Mouse (Mus musculus) heart, embryonic 12.5 days (tissue): ENCODE measurements around the gene Trmo. TPM values are rescaled to one million over a fixed set of nuclear protein-coding genes. Genes with fewer than 3 reads are reported as not detected.

Experiments used
- ATAC-seq: fragments of 200-750 bp; cut with Nextera tagmentation; 2 replicates; pipeline ENCODE4 v1.8.0; 2017; ENCODE audit warnings: moderate TSS enrichment, moderate library complexity; ENCODE audit not compliant: insufficient number of reproducible peaks, low FRiP score
- H3K27ac ChIP-seq: fragments of 300-500 bp; sonication (generic); 2 replicates; pipeline ENCODE4 v1.5.1; 2016; ENCODE audit warnings: mild to moderate bottlenecking, moderate library complexity; ENCODE audit not compliant: poor library complexity, severe bottlenecking
- H3K27me3 ChIP-seq: fragments of 300-500 bp; sonication (generic); replicated peaks from 2 replicates; pipeline ENCODE4 v1.6.1; 2016; ENCODE audit warnings: mild to moderate bottlenecking, moderate library complexity
- H3K36me3 ChIP-seq: fragments of 300-500 bp; sonication (generic); 2 replicates; pipeline ENCODE4 v1.6.1; 2016; ENCODE audit warnings: mild to moderate bottlenecking, moderate library complexity
- H3K4me1 ChIP-seq: fragments of 300-500 bp; sonication (generic); replicated peaks from 2 replicates; pipeline ENCODE4 v1.6.1; 2016; ENCODE audit warnings: mild to moderate bottlenecking
- H3K4me2 ChIP-seq: fragments of 300-500 bp; sonication (generic); 2 replicates; pipeline ENCODE4 v1.6.1; 2016; ENCODE audit warnings: mild to moderate bottlenecking, moderate library complexity
- H3K4me3 ChIP-seq: fragments of 300-500 bp; sonication (generic); 2 replicates; pipeline ENCODE4 v1.5.1; 2016; ENCODE audit warnings: mild to moderate bottlenecking
- H3K9ac ChIP-seq: fragments of 300-500 bp; sonication (generic); 2 replicates; pipeline ENCODE4 v1.6.1; 2016; ENCODE audit warnings: mild to moderate bottlenecking, moderate library complexity
- H3K9me3 ChIP-seq: fragments of 300-500 bp; sonication (generic); replicated peaks from 2 replicates; pipeline ENCODE4 v1.6.1; 2016; ENCODE audit warnings: mild to moderate bottlenecking, moderate library complexity
- WGBS: fragments of 180-500 bp; shearing (Covaris S2); methylation state at CpG from one replicate; pipeline ENCODE4 v1.1.7; 2016; 5-methylcytosine and 5-hydroxymethylcytosine counted together
- polyA plus RNA-seq: library from polyadenylated mRNA; unstranded; fragments of >200 nt; fragmentation: Nextera tagmentation; extraction: Ambion mirVana; gene quantifications from 2 replicates; pipeline ENCODE4 v1.2.1, GENCODE M21; 2016

Trmo gene
- polyA plus RNA-seq, 1 experiment from 2014 or later, result 8.7 TPM

DNA sequence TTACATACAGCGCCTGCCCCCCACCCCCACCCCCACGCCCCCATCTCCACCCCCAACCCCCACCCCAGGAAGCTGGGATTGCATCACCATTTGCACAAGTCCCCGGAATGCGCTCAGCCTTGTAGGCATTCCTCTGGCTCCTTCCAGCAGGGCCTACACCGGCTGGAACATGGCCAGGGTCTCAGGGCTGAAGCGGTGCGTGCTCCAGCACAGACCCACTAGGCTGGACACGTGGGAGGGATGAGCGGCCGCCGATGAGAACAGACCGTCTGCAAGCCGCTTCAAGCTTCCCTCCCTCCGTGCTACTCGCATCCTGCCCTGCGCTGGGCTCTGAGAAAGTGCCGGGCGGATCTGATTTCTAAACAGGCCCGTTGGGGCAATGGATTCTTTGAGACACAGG, 18.2 kb downstream of the Trmo start:
- H3K9ac ChIP-seq, result 0 out of 2 replicates have a peak overlapping the region, but pooled peaks have one; percentile 0
- peaks cover 27% of the 10 kb centered on the region for H3K27me3 ChIP-seq
- H3K4me2 ChIP-seq, result peak overlapping the region; percentile 51
- peak; percentile 83 for ATAC-seq
- H3K4me1 ChIP-seq, result peaks cover 26% of the 10 kb centered on the region
- peaks cover 4% of the 10 kb centered on the region; the same call in 1 of the 2 replicates for H3K9me3 ChIP-seq
- no peak overlapping the region for H3K27ac ChIP-seq
- H3K4me3 ChIP-seq, result peak overlapping the region; percentile 21
- peaks cover 4% of the 10 kb centered on the region for H3K36me3 ChIP-seq
- WGBS, result under 1% methylated on average over 18 of the region's 19 CpGs

DNA sequence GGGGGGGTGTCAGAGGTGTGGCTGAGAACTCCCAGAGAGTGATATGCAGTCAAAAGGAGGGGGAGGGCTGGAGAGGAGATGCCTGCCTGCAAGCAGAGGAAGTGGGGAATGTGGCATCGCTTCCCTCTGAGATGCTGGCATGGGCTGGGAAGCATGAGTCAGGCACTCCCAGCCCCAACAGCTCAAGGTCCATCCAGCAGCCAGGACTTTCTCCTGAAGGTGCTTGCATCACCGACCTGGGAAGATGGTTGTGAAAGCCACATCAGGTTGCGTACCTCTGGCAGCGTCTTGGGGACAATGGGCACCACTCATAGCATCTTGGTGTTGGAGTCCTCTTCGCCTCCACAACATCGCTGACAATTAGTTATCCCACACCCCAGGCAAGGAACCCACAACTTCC, 18.8 kb downstream of the Trmo start:
- H3K9me3 ChIP-seq, result peaks cover 4% of the 10 kb centered on the region; the same call in 1 of the 2 replicates
- H3K4me1 ChIP-seq, result peaks cover 26% of the 10 kb centered on the region
- 27% methylated on average over 6 of the region's 6 CpGs for WGBS
- H3K4me3 ChIP-seq, result no peak overlapping the region
- H3K36me3 ChIP-seq, result no peaks in the 10 kb centered on the region
- no peak overlapping the region for H3K27ac ChIP-seq
- H3K4me2 ChIP-seq, result peak overlapping the region; percentile 51
- no peak overlapping the region for H3K9ac ChIP-seq
- H3K27me3 ChIP-seq, result peaks cover 30% of the 10 kb centered on the region
- no peak for ATAC-seq

DNA sequence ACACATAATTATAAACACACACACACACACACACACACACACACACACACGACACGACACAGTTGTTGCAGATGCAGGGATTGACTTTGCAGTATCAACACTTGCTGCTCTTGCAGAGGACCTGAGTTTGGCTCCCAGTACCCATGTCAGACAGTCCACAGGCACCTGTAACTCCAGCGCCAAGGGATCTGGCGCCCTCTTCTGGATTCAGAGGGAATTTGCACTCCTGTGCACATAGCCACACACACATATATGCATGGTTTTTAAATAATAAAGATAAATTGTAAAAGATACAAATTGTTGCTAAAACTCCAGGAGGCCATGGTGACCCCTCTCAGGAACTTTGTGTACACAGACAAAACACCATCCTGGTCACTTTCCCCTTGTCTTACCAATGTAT, 20.2 kb downstream of the Trmo start:
- Histone ChIP-seq H3K4me3 (no peak overlapping the region), H3K27me3 (peaks cover 30% of the 10 kb centered on the region), H3K4me2 (no peak overlapping the region), H3K4me1 (peaks cover 22% of the 10 kb centered on the region), H3K36me3 (no peaks in the 10 kb centered on the region), H3K27ac (no peak overlapping the region), H3K9ac (no peak overlapping the region), H3K9me3 (peaks cover 9% of the 10 kb centered on the region)
- no peak for ATAC-seq
- 63% methylated on average over 4 of the region's 4 CpGs for WGBS

DNA sequence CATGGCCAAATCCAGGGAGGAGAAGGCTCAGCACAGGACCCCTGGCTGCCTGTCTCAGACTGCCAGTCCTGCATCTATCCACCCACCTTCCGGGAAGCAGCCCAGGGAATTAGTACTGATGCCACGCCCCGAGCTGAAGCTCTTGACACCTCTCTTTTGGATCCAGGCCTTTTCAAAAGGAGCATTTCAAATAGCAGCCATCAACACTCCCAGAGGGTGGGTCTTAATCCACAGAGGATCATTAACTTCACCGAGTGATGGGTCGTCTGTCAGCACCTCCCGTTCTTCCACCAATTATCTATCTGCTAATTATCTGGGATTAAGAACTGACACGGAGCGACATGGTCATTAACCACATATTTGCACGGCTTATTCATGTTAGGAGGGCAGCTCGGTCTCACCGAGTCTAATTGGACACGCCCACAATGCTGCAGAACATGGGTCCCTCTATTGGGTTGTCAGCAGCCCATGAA, 21.7 kb downstream of the Trmo start:
- peaks cover 22% of the 10 kb centered on the region for H3K4me1 ChIP-seq
- H3K4me3 ChIP-seq, result no peak overlapping the region
- H3K9ac ChIP-seq, result no peak overlapping the region
- no peaks in the 10 kb centered on the region for H3K36me3 ChIP-seq
- no peak overlapping the region for H3K27ac ChIP-seq
- H3K4me2 ChIP-seq, result peak overlapping the region; percentile 4; the same call in 1 of the 2 replicates
- peaks cover 30% of the 10 kb centered on the region for H3K27me3 ChIP-seq
- H3K9me3 ChIP-seq, result peaks cover 10% of the 10 kb centered on the region
- WGBS, result 8% methylated on average over 12 of the region's 12 CpGs
- no peak for ATAC-seq

DNA sequence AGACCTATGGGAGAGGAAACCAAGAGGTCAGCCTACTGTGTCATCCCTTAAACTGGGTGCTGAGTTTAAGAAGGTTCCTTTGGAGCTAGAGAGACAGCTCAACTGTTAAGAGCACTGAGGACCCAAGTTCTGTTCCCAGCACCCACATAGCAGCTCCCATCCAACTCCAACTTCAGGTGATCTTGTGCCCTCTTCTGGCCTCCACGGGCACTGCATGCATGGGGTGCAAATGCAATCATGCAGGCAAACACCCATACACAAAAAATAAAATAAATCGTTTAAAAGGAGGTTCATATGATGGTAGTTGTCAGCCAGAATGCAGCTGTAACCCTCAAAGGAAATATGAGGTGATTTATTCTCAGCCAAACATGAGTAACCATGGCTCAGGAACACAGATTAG, 24.9 kb downstream of the Trmo start:
- Histone ChIP-seq H3K4me1 (peaks cover 7% of the 10 kb centered on the region; the same call in 1 of the 2 replicates), H3K4me3 (no peak overlapping the region), H3K9me3 (peaks cover 10% of the 10 kb centered on the region), H3K36me3 (no peaks in the 10 kb centered on the region), H3K9ac (no peak overlapping the region), H3K4me2 (no peak overlapping the region), H3K27me3 (peaks cover 28% of the 10 kb centered on the region), H3K27ac (no peak overlapping the region)
- no peak for ATAC-seq
- 80% methylated on average over 2 of the region's 2 CpGs for WGBS

DNA sequence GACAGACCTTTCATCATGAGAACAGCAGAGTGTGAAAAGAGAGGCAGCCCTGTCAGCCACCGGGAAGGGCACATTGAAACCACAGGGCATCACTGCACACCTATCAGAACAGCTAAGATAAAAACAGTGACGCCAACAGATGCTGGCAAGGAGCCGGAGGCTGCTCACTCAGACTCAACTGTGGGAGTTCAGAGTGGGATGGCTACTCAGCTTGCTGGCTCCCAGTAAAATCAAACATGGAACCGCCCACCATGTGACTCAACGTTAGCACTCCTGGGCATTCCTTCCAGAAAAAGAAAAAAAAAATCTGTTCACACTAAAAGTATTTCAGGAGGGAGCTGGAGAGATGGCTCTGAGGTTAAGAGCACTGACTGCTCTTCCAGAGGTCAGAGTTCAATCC, 28.0 kb downstream of the Trmo start:
- H3K9ac ChIP-seq, result no peak overlapping the region
- no peak overlapping the region for H3K27ac ChIP-seq
- peaks cover 5% of the 10 kb centered on the region for H3K9me3 ChIP-seq
- 0 out of 2 replicates have a peak, but pooled peaks cover 3% of the 10 kb centered on the region for H3K4me1 ChIP-seq
- no peak overlapping the region for H3K4me2 ChIP-seq
- 24% methylated on average over 5 of the region's 5 CpGs for WGBS
- no peak overlapping the region for H3K4me3 ChIP-seq
- ATAC-seq, result 0 out of 2 replicates have a peak, but pooled peaks have one; percentile 29
- no peaks in the 10 kb centered on the region for H3K36me3 ChIP-seq
- peaks cover 9% of the 10 kb centered on the region for H3K27me3 ChIP-seq

DNA sequence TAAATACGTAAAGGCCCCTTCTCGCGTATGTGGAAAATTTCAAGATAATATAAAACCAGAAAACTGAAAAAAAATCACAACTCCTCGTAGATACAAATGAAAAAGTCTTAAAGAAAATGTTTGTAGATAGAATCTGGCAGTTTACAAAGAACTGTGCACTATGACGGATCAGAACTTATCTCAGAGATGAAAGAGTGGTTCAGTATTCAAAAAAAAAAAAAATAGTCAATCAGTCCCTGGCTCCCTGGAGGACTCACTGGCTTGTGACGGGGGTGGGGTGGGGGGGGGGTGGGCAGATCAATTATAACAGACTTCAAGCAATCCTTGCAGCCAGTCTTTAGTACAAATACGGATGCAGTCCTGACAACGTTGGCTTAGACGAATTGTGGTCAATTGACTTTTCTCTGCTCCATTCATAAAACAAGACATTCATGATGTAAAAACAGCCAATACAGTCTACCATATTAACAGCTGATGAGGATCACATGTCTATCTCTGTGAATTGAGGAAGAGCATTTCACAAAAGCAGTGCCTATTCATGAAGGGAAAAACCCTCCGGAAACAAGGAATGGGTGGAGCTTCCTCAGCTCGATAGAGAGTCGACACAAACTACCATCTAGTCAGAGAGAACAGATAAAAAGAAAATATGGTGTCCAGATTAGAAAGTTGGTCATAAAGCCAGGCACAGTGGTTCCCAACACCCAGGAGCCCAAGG, 29.5 kb downstream of the Trmo start:
- no peaks in the 10 kb centered on the region for H3K36me3 ChIP-seq
- no peak overlapping the region for H3K27ac ChIP-seq
- no peak overlapping the region for H3K9ac ChIP-seq
- H3K4me2 ChIP-seq, result no peak overlapping the region
- no peak for ATAC-seq
- peaks cover 5% of the 10 kb centered on the region for H3K9me3 ChIP-seq
- H3K4me3 ChIP-seq, result no peak overlapping the region
- 68% methylated on average over 12 of the region's 12 CpGs for WGBS
- peaks cover 19% of the 10 kb centered on the region for H3K27me3 ChIP-seq
- H3K4me1 ChIP-seq, result 0 out of 2 replicates have a peak, but pooled peaks cover 3% of the 10 kb centered on the region

DNA sequence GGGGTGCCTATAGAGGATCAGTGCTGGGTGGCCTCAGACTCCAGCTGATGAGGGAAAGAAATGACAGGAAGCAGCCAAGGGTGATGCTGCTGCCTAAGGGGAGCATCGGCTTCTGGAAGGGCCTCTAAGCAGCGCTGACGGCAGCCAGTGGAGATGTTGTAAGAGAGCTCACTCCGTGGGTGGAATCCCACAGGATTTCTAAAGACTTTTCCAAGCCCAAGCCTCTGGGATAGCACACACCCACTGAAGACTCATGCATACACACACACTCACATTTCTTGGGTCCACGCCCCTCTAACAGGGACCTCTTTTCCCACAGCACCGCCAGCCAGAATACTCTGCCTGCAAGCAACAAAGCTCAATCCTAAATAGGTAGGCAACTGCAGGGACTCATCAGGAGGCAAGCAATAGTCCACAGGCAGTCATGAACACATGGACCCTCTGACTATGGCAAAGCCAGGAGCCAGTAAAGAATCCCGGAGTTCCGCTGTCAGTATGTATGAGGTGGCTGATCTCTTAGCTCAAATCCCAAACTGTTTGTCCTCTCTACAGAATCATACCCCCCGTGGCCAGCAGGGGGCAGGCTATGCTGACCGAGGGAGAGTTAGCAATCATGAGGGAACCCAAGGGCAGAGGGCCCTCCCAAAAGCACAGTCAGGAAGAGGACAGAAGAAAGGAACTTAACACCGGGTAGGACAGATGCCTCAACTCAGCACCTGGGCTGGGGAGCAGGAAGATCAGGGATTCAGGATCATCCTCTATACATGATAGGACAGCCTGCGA, 32.7 kb downstream of the Trmo start:
- Histone ChIP-seq H3K27me3 (peaks cover 42% of the 10 kb centered on the region), H3K4me2 (no peak overlapping the region), H3K27ac (no peak overlapping the region), H3K9me3 (no peaks in the 10 kb centered on the region), H3K36me3 (no peaks in the 10 kb centered on the region), H3K9ac (no peak overlapping the region), H3K4me3 (no peak overlapping the region), H3K4me1 (peaks cover 9% of the 10 kb centered on the region)
- no peak for ATAC-seq
- 49% methylated on average over 12 of the region's 12 CpGs for WGBS

DNA sequence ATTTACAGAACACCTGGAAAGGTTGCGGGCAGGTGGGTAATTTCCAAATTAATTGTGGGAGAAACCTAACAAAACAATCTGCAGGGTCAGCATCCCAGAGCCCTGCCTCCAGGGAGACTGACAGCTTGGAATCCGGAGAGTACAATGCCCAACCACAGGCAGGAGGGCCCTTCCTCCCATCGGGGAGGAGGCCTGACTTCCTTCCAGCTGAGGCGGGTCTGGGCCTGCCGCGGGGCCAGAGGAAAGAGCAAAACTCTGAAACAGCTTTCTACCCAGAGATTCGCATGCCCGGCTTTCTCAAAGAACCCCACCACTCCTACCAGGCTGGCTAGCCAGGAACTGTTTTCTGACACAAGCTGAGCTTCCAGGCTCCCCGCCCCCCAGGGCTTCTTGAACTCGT, 36.2 kb downstream of the Trmo start:
- H3K4me1 ChIP-seq, result peaks cover 6% of the 10 kb centered on the region
- H3K27me3 ChIP-seq, result peaks cover 75% of the 10 kb centered on the region
- no peak overlapping the region for H3K4me2 ChIP-seq
- no peaks in the 10 kb centered on the region for H3K9me3 ChIP-seq
- WGBS, result 16% methylated on average over 10 of the region's 10 CpGs
- no peak overlapping the region for H3K9ac ChIP-seq
- H3K4me3 ChIP-seq, result no peak overlapping the region
- no peaks in the 10 kb centered on the region for H3K36me3 ChIP-seq
- H3K27ac ChIP-seq, result no peak overlapping the region
- ATAC-seq, result no peak

DNA sequence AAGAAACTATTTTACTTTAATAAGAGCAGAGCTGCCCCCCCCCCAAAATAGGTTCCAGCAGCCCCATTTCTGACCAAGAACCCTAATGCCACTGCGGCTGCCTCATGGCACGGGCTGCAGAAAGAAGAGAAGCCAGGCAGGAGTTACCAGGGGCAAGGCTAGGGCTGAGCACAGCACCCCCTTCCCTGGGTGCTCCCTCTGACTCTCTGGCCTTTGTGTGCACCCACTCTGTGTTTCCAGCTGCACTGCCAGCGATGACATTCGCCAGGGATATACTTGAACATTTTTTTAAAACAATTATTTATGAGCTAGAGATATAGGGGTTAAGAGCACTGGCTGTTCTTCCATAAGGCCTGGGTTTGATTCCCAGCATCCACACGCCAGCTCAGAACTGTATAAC, 39.7 kb downstream of the Trmo start:
- ATAC-seq, result no peak
- H3K36me3 ChIP-seq, result no peaks in the 10 kb centered on the region
- WGBS, result 53% methylated on average over 5 of the region's 5 CpGs
- no peak overlapping the region for H3K27ac ChIP-seq
- peaks cover 12% of the 10 kb centered on the region for H3K4me1 ChIP-seq
- no peaks in the 10 kb centered on the region for H3K9me3 ChIP-seq
- H3K9ac ChIP-seq, result no peak overlapping the region
- peaks cover 85% of the 10 kb centered on the region for H3K27me3 ChIP-seq
- no peak overlapping the region for H3K4me2 ChIP-seq
- no peak overlapping the region for H3K4me3 ChIP-seq

DNA sequence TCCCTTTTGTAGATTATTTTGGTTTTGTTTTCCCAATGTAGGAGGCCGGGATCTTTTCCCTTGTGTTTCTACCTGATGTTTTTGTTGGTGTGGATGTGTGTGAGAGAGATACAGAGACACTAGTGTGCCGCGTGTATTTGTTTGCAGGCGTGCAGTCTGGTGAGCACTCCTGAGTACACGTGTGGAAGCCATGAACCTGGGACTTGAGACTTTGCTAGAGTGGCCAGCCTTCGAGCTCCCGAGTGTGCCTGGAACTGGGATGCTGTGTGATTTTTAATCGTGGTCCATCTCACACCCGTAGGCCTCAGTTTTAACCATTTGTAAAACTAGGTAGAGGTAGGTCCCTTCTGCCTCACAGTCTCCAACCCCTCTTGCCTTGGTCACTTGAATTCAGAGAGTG, 40.3 kb downstream of the Trmo start:
- Histone ChIP-seq H3K4me1 (peaks cover 16% of the 10 kb centered on the region), H3K27ac (no peak overlapping the region), H3K9ac (no peak overlapping the region), H3K27me3 (peaks cover 88% of the 10 kb centered on the region), H3K4me3 (no peak overlapping the region), H3K36me3 (no peaks in the 10 kb centered on the region), H3K9me3 (no peaks in the 10 kb centered on the region), H3K4me2 (no peak overlapping the region)
- ATAC-seq, result no peak
- WGBS, result 28% methylated on average over 9 of the region's 9 CpGs
